In the genomic region with DNA sequence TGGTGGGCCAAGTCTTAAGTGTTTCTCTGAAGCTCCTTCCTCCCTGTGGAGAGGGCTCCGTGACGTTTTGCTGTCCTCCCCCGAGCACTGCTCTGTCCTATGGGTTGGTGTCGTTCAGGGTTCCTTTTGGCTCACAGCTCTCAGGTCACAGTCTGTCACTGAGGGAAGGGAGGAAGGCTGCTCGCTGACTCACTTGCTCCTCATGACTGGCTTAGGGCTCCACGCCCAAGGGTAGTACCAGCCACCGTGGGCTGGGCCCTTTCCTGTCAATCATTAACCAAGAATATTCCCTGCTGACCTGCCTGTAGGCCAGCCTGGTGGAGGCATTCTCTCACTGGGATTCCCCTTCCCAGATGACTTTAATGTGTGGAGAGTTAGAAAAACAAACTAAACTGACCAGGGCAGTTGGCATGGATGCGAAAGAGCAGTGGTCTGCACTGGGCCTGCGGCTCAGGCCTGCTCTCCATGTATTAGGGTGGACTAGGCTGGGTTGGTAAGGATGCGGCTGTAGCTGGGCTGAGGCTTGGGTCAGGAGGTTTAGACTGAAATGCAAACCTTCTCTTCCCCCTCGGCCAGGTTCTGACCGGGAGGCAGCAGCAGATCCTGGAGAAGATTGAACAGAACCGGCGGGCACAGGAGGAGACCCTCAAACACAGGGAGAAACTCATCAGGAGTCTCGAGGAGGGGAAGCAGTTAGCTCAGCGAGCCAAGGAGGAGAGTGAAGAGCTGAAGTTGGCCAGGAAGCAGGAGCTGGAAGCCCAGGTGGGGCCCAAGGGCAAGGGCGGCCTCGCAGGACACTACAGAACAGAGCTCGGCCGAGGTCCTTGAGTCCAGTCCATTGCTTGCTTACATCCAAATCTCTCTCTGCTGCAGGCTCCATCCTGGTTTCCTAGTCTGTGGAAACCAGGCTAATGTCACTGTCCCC, we compare ENCODE assay signal across 14 mouse cellular contexts. TPM values are rescaled to one million over a fixed set of nuclear protein-coding genes. Genes with fewer than 3 reads are reported as not detected.
A peak's percentile ranks its signal among the peaks of the same experiment; 100 is the strongest.
DNase-seq lines count a peak whose midpoint lies in the region; ATAC-seq and TF ChIP-seq lines count a peak whose summit lies in the region.
"Had no signal": no experiment of that assay in that cellular context is flagged by ENCODE, and none has a peak within 500 bp of the region (broad histone marks: within the 10 kb centered on the region; RNA-seq: fewer than 3 reads in every experiment).

No protein-coding gene starts in this region.

- ATAC-seq in kidney, postnatal 0 days (replicated peaks; ENCODE audit: low FRiP score, low read depth), result peak; percentile 81
- peak; percentile 92 for ATAC-seq in liver, postnatal 0 days
- ATAC-seq in forebrain, embryonic 13.5 days, result no peak
- ATAC-seq: hindbrain, embryonic 16.5 days had no signal

- H3K9me3 ChIP-seq in kidney, postnatal 0 days (replicated peaks; ENCODE audit: low read length), result no peaks in the 10 kb centered on the region
- H3K9me3 ChIP-seq in liver, postnatal 0 days (ENCODE audit: low read length), result no peaks in the 10 kb centered on the region
- 0 out of 2 replicates have a peak, but pooled peaks cover 3% of the 10 kb centered on the region for H3K9me3 ChIP-seq in forebrain, embryonic 13.5 days (replicated peaks)
- H3K9me3 ChIP-seq: neural tube, embryonic 13.5 days had no signal

- peak; percentile 29 for DNase-seq in adrenal gland, adult 2 months
- DNase-seq in adrenal gland, adult (ENCODE audit: inconsistent age in 2 of 2, low spot score in 1 of 2), result no peak
- peak; percentile 85 for DNase-seq in cerebellum, adult 9-11 months
- DNase-seq in kidney, postnatal 0 days (ENCODE audit: low spot score), result peak; percentile 65
- peak; percentile 58 for DNase-seq in liver, postnatal 0 days
- no peak for DNase-seq in spleen, postnatal 14 days (ENCODE audit: low spot score in 2 of 2)
- no peak for DNase-seq in layer of hippocampus, adult 11-12 months (ENCODE audit: low spot score)
- DNase-seq: thymus, postnatal 25 days had no signal

- no peak overlapping the region for H3K4me2 ChIP-seq in kidney, postnatal 0 days (ENCODE audit: low read length)
- no peak overlapping the region for H3K4me2 ChIP-seq in liver, postnatal 0 days (ENCODE audit: low read depth, low read length)
- H3K4me2 ChIP-seq in forebrain, embryonic 13.5 days, result no peak overlapping the region
- H3K4me2 ChIP-seq: embryonic facial prominence, embryonic 12.5 days; heart, embryonic 11.5 days; limb, embryonic 12.5 days; neural tube, embryonic 13.5 days had no signal

- peaks cover 10% of the 10 kb centered on the region; the same call in 1 of the 2 replicates for H3K4me1 ChIP-seq in kidney, postnatal 0 days (replicated peaks; ENCODE audit: insufficient read depth, low read length)
- H3K4me1 ChIP-seq in liver, postnatal 0 days (ENCODE audit: insufficient read depth), result no peaks in the 10 kb centered on the region
- H3K4me1 ChIP-seq in forebrain, embryonic 13.5 days, result no peaks in the 10 kb centered on the region
- H3K4me1 ChIP-seq: embryonic facial prominence, embryonic 12.5 days; limb, embryonic 12.5 days had no signal

- WGBS in kidney, postnatal 0 days, result 62% methylated on average over 20 of the region's 20 CpGs
- WGBS in liver, postnatal 0 days (ENCODE audit: insufficient replicate concordance), result 72% methylated on average over 18 of the region's 20 CpGs
- 91% methylated on average over 20 of the region's 20 CpGs for WGBS in forebrain, embryonic 13.5 days

- no peak overlapping the region for H3K4me3 ChIP-seq in kidney, postnatal 0 days (replicated peaks; ENCODE audit: low read depth, low read length)
- H3K4me3 ChIP-seq in liver, postnatal 0 days (ENCODE audit: low read depth, low read length), result no peak overlapping the region
- no peak overlapping the region for H3K4me3 ChIP-seq in forebrain, embryonic 13.5 days
- H3K4me3 ChIP-seq: embryonic facial prominence, embryonic 12.5 days; limb, embryonic 12.5 days; neural tube, embryonic 13.5 days had no signal

- TF ChIP-seq CTCF in kidney, postnatal 0 days (IDR thresholded peaks at IDR 0.05; ENCODE audit: low read depth), result no peak
- no peak for TF ChIP-seq CTCF in liver, postnatal 0 days (IDR thresholded peaks at IDR 0.05; ENCODE audit: low read depth)

- peaks cover 51% of the 10 kb centered on the region for H3K36me3 ChIP-seq in kidney, postnatal 0 days (ENCODE audit: insufficient read depth, low read length)
- peaks cover 28% of the 10 kb centered on the region for H3K36me3 ChIP-seq in liver, postnatal 0 days (replicated peaks; ENCODE audit: insufficient read depth, low read length)
- H3K36me3 ChIP-seq in forebrain, embryonic 13.5 days (ENCODE audit: poor library complexity, severe bottlenecking), result peaks cover 99% of the 10 kb centered on the region

- no peaks in the 10 kb centered on the region for H3K27me3 ChIP-seq in kidney, postnatal 0 days (ENCODE audit: insufficient read depth, low read length)
- no peaks in the 10 kb centered on the region for H3K27me3 ChIP-seq in liver, postnatal 0 days (ENCODE audit: insufficient read depth, low read length)
- no peaks in the 10 kb centered on the region for H3K27me3 ChIP-seq in forebrain, embryonic 13.5 days
- H3K27me3 ChIP-seq: embryonic facial prominence, embryonic 12.5 days; limb, embryonic 12.5 days; neural tube, embryonic 13.5 days had no signal

- H3K27ac ChIP-seq in kidney, postnatal 0 days, result no peak overlapping the region
- no peak overlapping the region for H3K27ac ChIP-seq in liver, postnatal 0 days (ENCODE audit: low read depth)
- H3K27ac ChIP-seq in forebrain, embryonic 13.5 days, result no peak overlapping the region
- H3K27ac ChIP-seq: embryonic facial prominence, embryonic 12.5 days; limb, embryonic 12.5 days; neural tube, embryonic 13.5 days had no signal

- no peak for TF ChIP-seq EP300 in liver, postnatal 0 days (IDR thresholded peaks at IDR 0.05; ENCODE audit: low read depth)

- no peak overlapping the region for H3K9ac ChIP-seq in kidney, postnatal 0 days (ENCODE audit: low read depth, low read length)
- H3K9ac ChIP-seq in liver, postnatal 0 days (replicated peaks), result no peak overlapping the region
- no peak overlapping the region for H3K9ac ChIP-seq in forebrain, embryonic 13.5 days
- H3K9ac ChIP-seq: embryonic facial prominence, embryonic 12.5 days; limb, embryonic 12.5 days; neural tube, embryonic 13.5 days had no signal

RNA-seq across cellular contexts. Expression of gene Tchp, which starts 11.7 kb away (rescaled TPM):
- 1 to 10 TPM; 5.5 to 7.6 TPM for total RNA-seq in adrenal gland, adult 2 months (2021)
- 13.8 and 14.2 TPM in 2 replicates for polyA plus RNA-seq in adrenal gland, adult 2 months (2012; rRNA removed)
- 10.2 and 12.2 TPM in 2 replicates for polyA plus RNA-seq in kidney, postnatal 0 days (2015; fragmentation: Nextera tagmentation; extraction: Ambion mirVana)
- 1.9 and 2.4 TPM in 2 replicates for polyA plus RNA-seq in liver, postnatal 0 days (2015; fragmentation: Nextera tagmentation; extraction: Ambion mirVana)
- polyA plus RNA-seq in forebrain, embryonic 13.5 days (2015; fragmentation: Nextera tagmentation; extraction: Ambion mirVana), result 22.6 and 23.8 TPM in 2 replicates

RNA-seq across cellular contexts. Expression of gene Gltp, which starts 28.5 kb away (rescaled TPM):
- 10 to 100 TPM; 48.5 to 64.7 TPM for total RNA-seq in adrenal gland, adult 2 months (2021)
- 135 and 167 TPM in 2 replicates for polyA plus RNA-seq in adrenal gland, adult 2 months (2012; rRNA removed)
- polyA plus RNA-seq in kidney, postnatal 0 days (2015; fragmentation: Nextera tagmentation; extraction: Ambion mirVana), result 65.0 and 70.3 TPM in 2 replicates
- 23.1 and 23.8 TPM in 2 replicates for polyA plus RNA-seq in liver, postnatal 0 days (2015; fragmentation: Nextera tagmentation; extraction: Ambion mirVana)
- polyA plus RNA-seq in forebrain, embryonic 13.5 days (2015; fragmentation: Nextera tagmentation; extraction: Ambion mirVana), result 51.7 and 57.1 TPM in 2 replicates

RNA-seq across cellular contexts. Expression of gene Ankrd13a, which starts 55.2 kb away (rescaled TPM):
- total RNA-seq in adrenal gland, adult 2 months (2021), result 10 to 100 TPM; 78.4 to 92.4 TPM
- polyA plus RNA-seq in adrenal gland, adult 2 months (2012; rRNA removed), result 51.1 and 51.8 TPM in 2 replicates
- 45.6 and 49.2 TPM in 2 replicates for polyA plus RNA-seq in kidney, postnatal 0 days (2015; fragmentation: Nextera tagmentation; extraction: Ambion mirVana)
- polyA plus RNA-seq in liver, postnatal 0 days (2015; fragmentation: Nextera tagmentation; extraction: Ambion mirVana), result 26.7 TPM in 2 replicates
- polyA plus RNA-seq in forebrain, embryonic 13.5 days (2015; fragmentation: Nextera tagmentation; extraction: Ambion mirVana), result 26.8 and 30.0 TPM in 2 replicates

RNA-seq across cellular contexts. Expression of gene Git2, which starts 56.1 kb away (rescaled TPM):
- total RNA-seq in adrenal gland, adult 2 months (2021), result 10 to 100 TPM; 35.5 to 40.9 TPM
- 37.7 and 40.5 TPM in 2 replicates for polyA plus RNA-seq in adrenal gland, adult 2 months (2012; rRNA removed)
- polyA plus RNA-seq in kidney, postnatal 0 days (2015; fragmentation: Nextera tagmentation; extraction: Ambion mirVana), result 25.8 and 27.8 TPM in 2 replicates
- polyA plus RNA-seq in liver, postnatal 0 days (2015; fragmentation: Nextera tagmentation; extraction: Ambion mirVana), result 10.5 and 11.1 TPM in 2 replicates
- polyA plus RNA-seq in forebrain, embryonic 13.5 days (2015; fragmentation: Nextera tagmentation; extraction: Ambion mirVana), result 41.2 and 45.3 TPM in 2 replicates

Comparison
In these comparisons a context has a peak if more than half of its experiments do, and no peak if none do; other contexts are left out.
1. DNase-seq: peak in adrenal gland, adult 2 months (single experiment), cerebellum, adult 9-11 months (single experiment), kidney, postnatal 0 days (single experiment) and liver, postnatal 0 days (single experiment); none in adrenal gland, adult (0 of 2), spleen, postnatal 14 days (0 of 2) and layer of hippocampus, adult 11-12 months (single experiment).